ENCODE assay signal across 12 mouse cellular contexts in genomic region chr7:12779141-12779540, GRCm38 (mm10). TPM values are rescaled to one million over a fixed set of nuclear protein-coding genes. Genes with fewer than 3 reads are reported as not detected.
DNase-seq lines count a peak whose midpoint lies in the region; ATAC-seq and TF ChIP-seq lines count a peak whose summit lies in the region.
"Had no signal": no experiment of that assay in that cellular context is flagged by ENCODE, and none has a peak within 500 bp of the region (broad histone marks: within the 10 kb centered on the region; RNA-seq: fewer than 3 reads in every experiment).

No protein-coding gene starts in this region.

- no peaks in the 10 kb centered on the region for H3K9me3 ChIP-seq in lung, embryonic 15.5 days
- no peaks in the 10 kb centered on the region for H3K9me3 ChIP-seq in lung, postnatal 0 days (ENCODE audit: low read length)
- H3K9me3 ChIP-seq in embryonic facial prominence, embryonic 10.5 days = peaks cover 9% of the 10 kb centered on the region
- no peaks in the 10 kb centered on the region; the same call in 1 of the 2 replicates for H3K9me3 ChIP-seq in forebrain, embryonic 16.5 days (ENCODE audit: control insufficient read depth, low read length)
- H3K9me3 ChIP-seq in midbrain, embryonic 16.5 days (replicated peaks; ENCODE audit: control insufficient read depth, low read length, poor library complexity, severe bottlenecking) = peaks cover 6% of the 10 kb centered on the region
- H3K9me3 ChIP-seq in heart, embryonic 11.5 days (replicated peaks; ENCODE audit: control insufficient read depth, low read length) = no peaks in the 10 kb centered on the region

- ATAC-seq in lung, embryonic 15.5 days (ENCODE audit: borderline replicate concordance, extremely low read depth, low FRiP score, low TSS enrichment) = no peak
- no peak for ATAC-seq in lung, postnatal 0 days
- no peak for ATAC-seq in forebrain, embryonic 16.5 days
- ATAC-seq in midbrain, embryonic 16.5 days = no peak
- no peak for ATAC-seq in megakaryocyte, adult 5-6 weeks (ENCODE audit: poor library complexity, severe bottlenecking)
- no peak for ATAC-seq in heart, embryonic 11.5 days (replicated peaks; ENCODE audit: insufficient number of reproducible peaks, low FRiP score, low TSS enrichment)

- TF ChIP-seq CTCF in lung, postnatal 0 days (IDR thresholded peaks at IDR 0.05) = no peak
- no peak for TF ChIP-seq CTCF in gastrocnemius, adult 2 months (IDR thresholded peaks at IDR 0.05)

- H3K9ac ChIP-seq in lung, embryonic 15.5 days = no peak overlapping the region
- H3K9ac ChIP-seq in lung, postnatal 0 days (replicated peaks; ENCODE audit: low read depth) = no peak overlapping the region
- no peak overlapping the region for H3K9ac ChIP-seq in forebrain, embryonic 16.5 days (replicated peaks; ENCODE audit: low read depth, low read length)
- H3K9ac ChIP-seq in midbrain, embryonic 16.5 days (ENCODE audit: low read depth, low read length) = no peak overlapping the region
- H3K9ac ChIP-seq in heart, embryonic 11.5 days (ENCODE audit: low read depth, low read length) = no peak overlapping the region

- intact Hi-C loops in gastrocnemius, adult 2 months (cut with DNase I) = no loop called here

- no peak overlapping the region for H3K27ac ChIP-seq in lung, embryonic 15.5 days
- H3K27ac ChIP-seq in lung, postnatal 0 days (ENCODE audit: low read length) = no peak overlapping the region
- no peak overlapping the region for H3K27ac ChIP-seq in embryonic facial prominence, embryonic 10.5 days (replicated peaks)
- H3K27ac ChIP-seq in forebrain, embryonic 16.5 days (ENCODE audit: low read length) = no peak overlapping the region
- H3K27ac ChIP-seq in midbrain, embryonic 16.5 days (ENCODE audit: low read length) = no peak overlapping the region
- H3K27ac ChIP-seq in heart, embryonic 11.5 days (ENCODE audit: low read depth, low read length) = no peak overlapping the region
- H3K27ac ChIP-seq in gastrocnemius, adult 2 months = no peak overlapping the region
- H3K27ac ChIP-seq: kidney, postnatal 0 days had no signal

- peaks cover 11% of the 10 kb centered on the region for H3K36me3 ChIP-seq in lung, embryonic 15.5 days
- no peaks in the 10 kb centered on the region for H3K36me3 ChIP-seq in lung, postnatal 0 days (ENCODE audit: insufficient read depth, low read length)
- H3K36me3 ChIP-seq in embryonic facial prominence, embryonic 10.5 days (replicated peaks) = peaks cover 15% of the 10 kb centered on the region
- peaks cover 13% of the 10 kb centered on the region for H3K36me3 ChIP-seq in forebrain, embryonic 16.5 days (ENCODE audit: control insufficient read depth, insufficient read depth)
- peaks cover 16% of the 10 kb centered on the region for H3K36me3 ChIP-seq in midbrain, embryonic 16.5 days (ENCODE audit: control insufficient read depth, insufficient read depth, low read length)
- peaks cover 12% of the 10 kb centered on the region for H3K36me3 ChIP-seq in heart, embryonic 11.5 days (ENCODE audit: control insufficient read depth, insufficient read depth, low read length)

- peak overlapping the region; percentile 96; the same call in 1 of the 2 replicates for H3K4me2 ChIP-seq in lung, embryonic 15.5 days
- H3K4me2 ChIP-seq in lung, postnatal 0 days (replicated peaks; ENCODE audit: low read depth, low read length) = no peak overlapping the region
- H3K4me2 ChIP-seq in forebrain, embryonic 16.5 days (ENCODE audit: low read length) = peak overlapping the region; percentile 95
- peak overlapping the region; percentile 94 for H3K4me2 ChIP-seq in midbrain, embryonic 16.5 days (ENCODE audit: low read length)
- no peak overlapping the region for H3K4me2 ChIP-seq in heart, embryonic 11.5 days

- H3K4me1 ChIP-seq in lung, embryonic 15.5 days = peaks cover 10% of the 10 kb centered on the region
- peaks cover 4% of the 10 kb centered on the region; the same call in 1 of the 2 replicates for H3K4me1 ChIP-seq in lung, postnatal 0 days (ENCODE audit: insufficient read depth, low read depth, low read length)
- peaks cover 14% of the 10 kb centered on the region for H3K4me1 ChIP-seq in embryonic facial prominence, embryonic 10.5 days
- peaks cover 16% of the 10 kb centered on the region for H3K4me1 ChIP-seq in forebrain, embryonic 16.5 days (replicated peaks; ENCODE audit: control insufficient read depth, insufficient read depth, low read length)
- peaks cover 11% of the 10 kb centered on the region for H3K4me1 ChIP-seq in midbrain, embryonic 16.5 days (ENCODE audit: control insufficient read depth, insufficient read depth, low read length)
- H3K4me1 ChIP-seq in heart, embryonic 11.5 days (ENCODE audit: control insufficient read depth, insufficient read depth, low read length) = no peaks in the 10 kb centered on the region

- no peak overlapping the region for H3K4me3 ChIP-seq in lung, embryonic 15.5 days
- H3K4me3 ChIP-seq in lung, postnatal 0 days (ENCODE audit: low read depth, low read length) = no peak overlapping the region
- peak overlapping the region; percentile 88 for H3K4me3 ChIP-seq in embryonic facial prominence, embryonic 10.5 days
- peak overlapping the region; percentile 77 for H3K4me3 ChIP-seq in forebrain, embryonic 16.5 days (replicated peaks; ENCODE audit: low read length)
- peak overlapping the region; percentile 76 for H3K4me3 ChIP-seq in midbrain, embryonic 16.5 days (ENCODE audit: low read depth, low read length)
- H3K4me3 ChIP-seq in heart, embryonic 11.5 days (ENCODE audit: low read depth, low read length) = no peak overlapping the region
- H3K4me3 ChIP-seq in gastrocnemius, adult 2 months = no peak overlapping the region

- no peak for TF ChIP-seq EP300 in lung, postnatal 0 days (IDR thresholded peaks at IDR 0.05)

- WGBS in lung, embryonic 15.5 days = 76% methylated on average over 5 of the region's 5 CpGs
- 70% methylated on average over 5 of the region's 5 CpGs for WGBS in lung, postnatal 0 days
- 93% methylated on average over 5 of the region's 5 CpGs for WGBS in embryonic facial prominence, embryonic 10.5 days
- WGBS in forebrain, embryonic 16.5 days = 81% methylated on average over 5 of the region's 5 CpGs
- 93% methylated on average over 5 of the region's 5 CpGs for WGBS in midbrain, embryonic 16.5 days
- WGBS in heart, embryonic 11.5 days (ENCODE audit: insufficient replicate concordance) = 82% methylated on average over 5 of the region's 5 CpGs

- H3K27me3 ChIP-seq in lung, embryonic 15.5 days = no peaks in the 10 kb centered on the region
- H3K27me3 ChIP-seq in lung, postnatal 0 days (replicated peaks; ENCODE audit: insufficient read depth, low read length) = no peaks in the 10 kb centered on the region
- no peaks in the 10 kb centered on the region for H3K27me3 ChIP-seq in embryonic facial prominence, embryonic 10.5 days (replicated peaks; ENCODE audit: low read depth, poor library complexity, severe bottlenecking)
- H3K27me3 ChIP-seq in forebrain, embryonic 16.5 days (replicated peaks; ENCODE audit: control insufficient read depth, insufficient read depth, low read length) = no peaks in the 10 kb centered on the region
- H3K27me3 ChIP-seq in midbrain, embryonic 16.5 days (ENCODE audit: control insufficient read depth, insufficient read depth, low read depth, low read length) = no peaks in the 10 kb centered on the region
- no peaks in the 10 kb centered on the region for H3K27me3 ChIP-seq in heart, embryonic 11.5 days (ENCODE audit: control insufficient read depth, insufficient read depth, low read length)

- DNase-seq in lung, postnatal 0 days (ENCODE audit: low spot score) = no peak
- DNase-seq in embryonic facial prominence, embryonic 10.5 days (ENCODE audit: low spot score) = no peak
- no peak for DNase-seq in gastrocnemius, adult 2 months
- DNase-seq: adrenal gland, postnatal 36 days had no signal

RNA-seq across cellular contexts. Expression of gene Zscan18, which starts 24.3 kb away (rescaled TPM):
- polyA plus RNA-seq in lung, embryonic 15.5 days (2015; fragmentation: Nextera tagmentation; extraction: Ambion mirVana) = 6.0 and 6.6 TPM in 2 replicates
- polyA plus RNA-seq in lung, postnatal 0 days (2015; fragmentation: Nextera tagmentation; extraction: Ambion mirVana) = 1.3 and 2.0 TPM in 2 replicates
- polyA plus RNA-seq in embryonic facial prominence, embryonic 10.5 days (2016; fragmentation: Nextera tagmentation; extraction: Ambion mirVana) = 14.5 and 15.0 TPM in 2 replicates
- 27.9 and 30.9 TPM in 2 replicates for polyA plus RNA-seq in forebrain, embryonic 16.5 days (2015; fragmentation: Nextera tagmentation; extraction: Ambion mirVana)
- polyA plus RNA-seq in midbrain, embryonic 16.5 days (2015; fragmentation: Nextera tagmentation; extraction: Ambion mirVana) = 39.1 and 44.4 TPM in 2 replicates
- total RNA-seq in megakaryocyte, adult 5-6 weeks (2015) = 0.27 TPM in 1 of 2 replicates, not detected in the other
- 0.04 and 0.12 TPM in 2 replicates for total RNA-seq in megakaryocyte, adult 5-6 weeks (2017)
- 8.5 and 9.1 TPM in 2 replicates for polyA plus RNA-seq in heart, embryonic 11.5 days (2014; fragmentation: Nextera tagmentation; extraction: Ambion mirVana)
- total RNA-seq in gastrocnemius, adult 2 months (2021) = under 1 TPM; 0.53 to 0.61 TPM

RNA-seq across cellular contexts. Expression of gene Zfp329, which starts 39.5 kb away (rescaled TPM):
- 12.5 and 14.2 TPM in 2 replicates for polyA plus RNA-seq in lung, embryonic 15.5 days (2015; fragmentation: Nextera tagmentation; extraction: Ambion mirVana)
- 7.2 and 8.5 TPM in 2 replicates for polyA plus RNA-seq in lung, postnatal 0 days (2015; fragmentation: Nextera tagmentation; extraction: Ambion mirVana)
- 16.1 and 20.4 TPM in 2 replicates for polyA plus RNA-seq in embryonic facial prominence, embryonic 10.5 days (2016; fragmentation: Nextera tagmentation; extraction: Ambion mirVana)
- polyA plus RNA-seq in forebrain, embryonic 16.5 days (2015; fragmentation: Nextera tagmentation; extraction: Ambion mirVana) = 27.5 and 32.1 TPM in 2 replicates
- 32.6 and 33.9 TPM in 2 replicates for polyA plus RNA-seq in midbrain, embryonic 16.5 days (2015; fragmentation: Nextera tagmentation; extraction: Ambion mirVana)
- 5.8 and 6.5 TPM in 2 replicates for total RNA-seq in megakaryocyte, adult 5-6 weeks (2015)
- 8.6 and 9.3 TPM in 2 replicates for total RNA-seq in megakaryocyte, adult 5-6 weeks (2017)
- polyA plus RNA-seq in heart, embryonic 11.5 days (2014; fragmentation: Nextera tagmentation; extraction: Ambion mirVana) = 12.4 and 13.4 TPM in 2 replicates
- 1 to 10 TPM; 3.7 to 5.6 TPM for total RNA-seq in gastrocnemius, adult 2 months (2021)

RNA-seq across cellular contexts. Expression of gene Vmn2r56, which starts 44.3 kb away (rescaled TPM):
- polyA plus RNA-seq in lung, embryonic 15.5 days (2015; fragmentation: Nextera tagmentation; extraction: Ambion mirVana) = not detected in 2 replicates
- polyA plus RNA-seq in lung, postnatal 0 days (2015; fragmentation: Nextera tagmentation; extraction: Ambion mirVana) = not detected in 2 replicates
- not detected in 2 replicates for polyA plus RNA-seq in embryonic facial prominence, embryonic 10.5 days (2016; fragmentation: Nextera tagmentation; extraction: Ambion mirVana)
- polyA plus RNA-seq in forebrain, embryonic 16.5 days (2015; fragmentation: Nextera tagmentation; extraction: Ambion mirVana) = not detected in 2 replicates
- not detected in 2 replicates for polyA plus RNA-seq in midbrain, embryonic 16.5 days (2015; fragmentation: Nextera tagmentation; extraction: Ambion mirVana)
- total RNA-seq in megakaryocyte, adult 5-6 weeks (2015) = not detected in 2 replicates
- total RNA-seq in megakaryocyte, adult 5-6 weeks (2017) = not detected in 2 replicates
- not detected in 2 replicates for polyA plus RNA-seq in heart, embryonic 11.5 days (2014; fragmentation: Nextera tagmentation; extraction: Ambion mirVana)
- not detected for total RNA-seq in gastrocnemius, adult 2 months (2021)
- total RNA-seq: adrenal gland, postnatal 36 days had no signal
- polyA plus RNA-seq: heart, embryonic 16.5 days; kidney, postnatal 0 days; limb, embryonic 11.5 days had no signal

RNA-seq across cellular contexts. Expression of gene Zfp110, which starts 55.4 kb away (rescaled TPM):
- 40.0 and 48.4 TPM in 2 replicates for polyA plus RNA-seq in lung, embryonic 15.5 days (2015; fragmentation: Nextera tagmentation; extraction: Ambion mirVana)
- polyA plus RNA-seq in lung, postnatal 0 days (2015; fragmentation: Nextera tagmentation; extraction: Ambion mirVana) = 26.4 and 28.3 TPM in 2 replicates
- polyA plus RNA-seq in embryonic facial prominence, embryonic 10.5 days (2016; fragmentation: Nextera tagmentation; extraction: Ambion mirVana) = 31.6 and 33.0 TPM in 2 replicates
- 42.0 and 43.0 TPM in 2 replicates for polyA plus RNA-seq in forebrain, embryonic 16.5 days (2015; fragmentation: Nextera tagmentation; extraction: Ambion mirVana)
- 30.1 and 30.6 TPM in 2 replicates for polyA plus RNA-seq in midbrain, embryonic 16.5 days (2015; fragmentation: Nextera tagmentation; extraction: Ambion mirVana)
- 24.6 and 25.9 TPM in 2 replicates for total RNA-seq in megakaryocyte, adult 5-6 weeks (2015)
- 33.6 and 38.8 TPM in 2 replicates for total RNA-seq in megakaryocyte, adult 5-6 weeks (2017)
- 21.6 and 25.6 TPM in 2 replicates for polyA plus RNA-seq in heart, embryonic 11.5 days (2014; fragmentation: Nextera tagmentation; extraction: Ambion mirVana)
- total RNA-seq in gastrocnemius, adult 2 months (2021) = 10 to 100 TPM; 11.4 to 13.2 TPM

Comparison
In these comparisons a context has a peak if more than half of its experiments do, and no peak if none do; other contexts are left out.
1. H3K4me2 ChIP-seq: peak in lung, embryonic 15.5 days (single experiment), forebrain, embryonic 16.5 days (single experiment) and midbrain, embryonic 16.5 days (single experiment); none in lung, postnatal 0 days (single experiment) and heart, embryonic 11.5 days (single experiment).
2. H3K4me3 ChIP-seq: peak in embryonic facial prominence, embryonic 10.5 days (single experiment), forebrain, embryonic 16.5 days (single experiment) and midbrain, embryonic 16.5 days (single experiment); none in lung, embryonic 15.5 days (single experiment), lung, postnatal 0 days (single experiment), heart, embryonic 11.5 days (single experiment) and gastrocnemius, adult 2 months (single experiment).